Mouse (Mus musculus) hindbrain, embryonic 16.5 days (tissue): Measurements from ENCODE around the gene Trim39. TPM values are rescaled to one million over a fixed set of nuclear protein-coding genes. Genes with fewer than 3 reads are reported as not detected.

Source experiments
- polyA plus RNA-seq: library from polyadenylated mRNA; unstranded; fragments of >200 nt; fragmentation: Nextera tagmentation; extraction: Ambion mirVana; gene quantifications from 2 replicates; pipeline ENCODE4 v1.2.1, GENCODE M21; 2015

The Trim39 gene
- polyA plus RNA-seq, 1 experiment from 2014 or later, result 22.1 TPM

Other genes starting within 250 kb of the Trim39 start
- 5.0 and 5.1 TPM in 2 replicates for gene H2-T23, start 239.4 kb downstream of the Trim39 start, polyA plus RNA-seq
- gene H2-T22, start 229.5 kb downstream of the Trim39 start, polyA plus RNA-seq, result 8.2 and 9.2 TPM in 2 replicates
- not detected in 2 replicates for gene Gm6034, start 229.3 kb downstream of the Trim39 start, polyA plus RNA-seq
- not detected in 2 replicates for gene Gm11127, start 213.9 kb downstream of the Trim39 start, polyA plus RNA-seq
- gene Gm19684, start 150.6 kb downstream of the Trim39 start, polyA plus RNA-seq, result not detected in 2 replicates
- not detected in 2 replicates for gene Gm7030, start 142.8 kb downstream of the Trim39 start, polyA plus RNA-seq
- gene Gm8909, start 103.7 kb downstream of the Trim39 start, polyA plus RNA-seq, result not detected in 2 replicates
- not detected in 2 replicates for gene H2-T3, start 82.0 kb downstream of the Trim39 start, polyA plus RNA-seq
- gene Rpp21, start 14.2 kb downstream of the Trim39 start, polyA plus RNA-seq, result 117 and 131 TPM in 2 replicates
- 0.14 and 0.19 TPM in 2 replicates for gene H2-M10.2, start 14.2 kb upstream of the Trim39 start, polyA plus RNA-seq
- gene H2-M10.1, start 53.9 kb upstream of the Trim39 start, polyA plus RNA-seq, result not detected in 2 replicates
- gene H2-M10.3, start 96.2 kb upstream of the Trim39 start, polyA plus RNA-seq, result not detected in 2 replicates
- not detected in 2 replicates for gene H2-M10.4, start 190.1 kb upstream of the Trim39 start, polyA plus RNA-seq